11 mouse cellular contexts compared by ENCODE assay signal in the genomic region with DNA sequence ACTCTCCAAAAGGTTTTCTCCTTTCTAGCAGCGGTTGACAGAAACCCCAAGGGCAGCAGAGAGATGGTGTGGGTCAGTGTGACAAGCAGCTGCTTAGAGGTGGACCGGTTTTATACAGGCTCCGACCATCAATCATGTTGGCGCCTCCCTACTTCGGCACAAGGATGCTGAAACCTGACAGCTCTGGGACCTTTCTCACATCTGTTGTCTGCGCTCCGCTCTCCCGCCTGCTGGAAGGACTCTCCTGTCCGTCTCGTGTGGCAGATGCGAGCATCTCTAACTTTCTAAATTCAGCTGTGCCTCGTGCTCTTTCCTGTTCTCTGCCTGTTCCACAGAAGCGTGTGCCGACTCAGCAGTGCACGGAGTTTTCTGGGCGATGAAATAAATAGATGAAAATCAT. TPM values are rescaled to one million over a fixed set of nuclear protein-coding genes. Genes with fewer than 3 reads are reported as not detected.
DNase-seq lines count a peak whose midpoint lies in the region; ATAC-seq and TF ChIP-seq lines count a peak whose summit lies in the region.
"Had no signal": no experiment of that assay in that cellular context is flagged by ENCODE, and none has a peak within 500 bp of the region (broad histone marks: within the 10 kb centered on the region; RNA-seq: fewer than 3 reads in every experiment).

Gene Mybpc1 (minus strand): TSS at position 210 of the 400 bp plus-strand sequence.

- H3K4me1 ChIP-seq in stomach, embryonic 16.5 days (ENCODE audit: control insufficient read depth, insufficient read depth, low read length) = 0 out of 2 replicates have a peak, but pooled peaks cover 3% of the 10 kb centered on the region
- H3K4me1 ChIP-seq in stomach, postnatal 0 days (replicated peaks; ENCODE audit: control insufficient read depth, insufficient read depth) = no peaks in the 10 kb centered on the region
- H3K4me1 ChIP-seq in limb, embryonic 14.5 days (ENCODE audit: control insufficient read depth, insufficient read depth, low read length) = no peaks in the 10 kb centered on the region

- no peak for TF ChIP-seq CTCF in stomach, postnatal 0 days (IDR thresholded peaks at IDR 0.05; ENCODE audit: low read depth)

- TF ChIP-seq POLR2A in limb, embryonic 14.5 days (IDR thresholded peaks at IDR 0.05; ENCODE audit: borderline replicate concordance, extremely low read depth, insufficient read depth, insufficient read length) = no peak

- H3K9ac ChIP-seq in stomach, embryonic 16.5 days (ENCODE audit: low read length) = no peak within 1 kb of the TSS
- H3K9ac ChIP-seq in stomach, postnatal 0 days (ENCODE audit: low read length) = no peak within 1 kb of the TSS
- H3K9ac ChIP-seq in limb, embryonic 14.5 days (ENCODE audit: low read depth, low read length, severe bottlenecking) = 0 out of 2 replicates have a peak within 1 kb of the TSS, but pooled peaks have one; percentile 14
- H3K9ac ChIP-seq: forebrain, postnatal 0 days had no signal

- no peak within 1 kb of the TSS for H3K4me3 ChIP-seq in stomach, embryonic 16.5 days (replicated peaks; ENCODE audit: low read length)
- no peak within 1 kb of the TSS for H3K4me3 ChIP-seq in stomach, postnatal 0 days (ENCODE audit: low read depth, low read length)
- H3K4me3 ChIP-seq in limb, embryonic 14.5 days (replicated peaks; ENCODE audit: low read length) = no peak within 1 kb of the TSS; the same call in 1 of the 2 replicates

- H3K27ac ChIP-seq in stomach, embryonic 16.5 days (ENCODE audit: low read length) = no peak within 1 kb of the TSS
- H3K27ac ChIP-seq in stomach, postnatal 0 days (replicated peaks) = no peak within 1 kb of the TSS
- no peak within 1 kb of the TSS for H3K27ac ChIP-seq in limb, embryonic 14.5 days (replicated peaks; ENCODE audit: low read depth, low read length)

- 23% methylated on average over 16 of the region's 16 CpGs for WGBS in stomach, embryonic 16.5 days
- 25% methylated on average over 16 of the region's 16 CpGs for WGBS in stomach, postnatal 0 days
- WGBS in limb, embryonic 14.5 days = 11% methylated on average over 16 of the region's 16 CpGs

- DNase-seq in frontal cortex, adult 2 months (ENCODE audit: extremely low spot score in 1 of 2, low spot score in 1 of 2) = no peak
- DNase-seq in frontal cortex, postnatal 36 days (ENCODE audit: low spot score in 2 of 2) = no peak
- DNase-seq in stomach, postnatal 0 days (ENCODE audit: low spot score) = no peak
- DNase-seq in limb, embryonic 14.5 days (ENCODE audit: low spot score) = peak; percentile 64
- DNase-seq in layer of hippocampus, adult 9-11 months = no peak
- no peak for DNase-seq in right cerebral cortex, postnatal 36 days (ENCODE audit: low spot score in 2 of 2)
- no peak for DNase-seq in urinary bladder, postnatal 10 days (ENCODE audit: low spot score)
- DNase-seq: forebrain, postnatal 0 days; lung, postnatal 4 days had no signal

- no peaks in the 10 kb centered on the region for H3K9me3 ChIP-seq in stomach, embryonic 16.5 days (replicated peaks; ENCODE audit: control insufficient read depth, low read length)
- no peaks in the 10 kb centered on the region for H3K9me3 ChIP-seq in stomach, postnatal 0 days (ENCODE audit: control insufficient read depth, low read length)
- H3K9me3 ChIP-seq in limb, embryonic 14.5 days (ENCODE audit: control insufficient read depth, low read length) = no peaks in the 10 kb centered on the region

- H3K36me3 ChIP-seq in stomach, embryonic 16.5 days (ENCODE audit: control insufficient read depth, insufficient read depth, low read length) = no peaks in the 10 kb centered on the region
- H3K36me3 ChIP-seq in stomach, postnatal 0 days (ENCODE audit: control insufficient read depth, insufficient read depth, low read length) = no peaks in the 10 kb centered on the region
- no peaks in the 10 kb centered on the region for H3K36me3 ChIP-seq in limb, embryonic 14.5 days (ENCODE audit: control insufficient read depth, insufficient read depth, low read length)

- TF ChIP-seq EP300 in stomach, postnatal 0 days (optimal IDR thresholded peaks at IDR 0.05) = no peak

- no peak for ATAC-seq in stomach, embryonic 16.5 days (ENCODE audit: insufficient read depth, low FRiP score)
- no peak for ATAC-seq in stomach, postnatal 0 days (ENCODE audit: low FRiP score, low TSS enrichment)
- peak; percentile 70 for ATAC-seq in limb, embryonic 14.5 days (ENCODE audit: low FRiP score, low read depth)
- ATAC-seq: forebrain, postnatal 0 days had no signal

- 0 out of 2 replicates have a peak within 1 kb of the TSS, but pooled peaks have one; percentile 31 for H3K4me2 ChIP-seq in stomach, embryonic 16.5 days (ENCODE audit: low read depth, low read length)
- no peak within 1 kb of the TSS for H3K4me2 ChIP-seq in stomach, postnatal 0 days (replicated peaks; ENCODE audit: low read depth)
- no peak within 1 kb of the TSS; the same call in 1 of the 2 replicates for H3K4me2 ChIP-seq in limb, embryonic 14.5 days (replicated peaks; ENCODE audit: low read depth, low read length, severe bottlenecking)

- H3K27me3 ChIP-seq in stomach, embryonic 16.5 days (ENCODE audit: control insufficient read depth, insufficient read depth, low read length) = no peaks in the 10 kb centered on the region
- H3K27me3 ChIP-seq in stomach, postnatal 0 days (ENCODE audit: control insufficient read depth, insufficient read depth, low read length) = no peaks in the 10 kb centered on the region
- H3K27me3 ChIP-seq in limb, embryonic 14.5 days (ENCODE audit: control insufficient read depth, insufficient read depth, low read length) = no peaks in the 10 kb centered on the region

RNA-seq across cellular contexts. Expression of gene Mybpc1, which starts in this region (rescaled TPM):
- polyA plus RNA-seq in frontal cortex, adult 2 months (2012; rRNA removed) = 12.3 and 13.3 TPM in 2 replicates
- 4.5 and 92.0 TPM in 2 replicates for polyA plus RNA-seq in stomach, embryonic 16.5 days (2015; fragmentation: Nextera tagmentation; extraction: Ambion mirVana)
- 0.57 and 0.69 TPM in 2 replicates for polyA plus RNA-seq in stomach, postnatal 0 days (2015; fragmentation: Nextera tagmentation; extraction: Ambion mirVana)
- 45.6 and 73.6 TPM in 2 replicates for polyA plus RNA-seq in limb, embryonic 14.5 days (2012; rRNA removed)
- 49.9 and 59.2 TPM in 2 replicates for polyA plus RNA-seq in limb, embryonic 14.5 days (2014; fragmentation: Nextera tagmentation; extraction: Ambion mirVana)
- polyA plus RNA-seq: C2C12 had no signal
